Mouse (Mus musculus): ENCODE results near the gene Sacm1l.

GRCm38 (mm10) chr9:123526502-123526901 lies 3.1 kb upstream of the Sacm1l start:
- TF ChIP-seq CTCF (IDR thresholded peaks at IDR 0.05; ENCODE audit: borderline replicate concordance, extremely low read depth, insufficient read depth, insufficient read length), result no peak
- no peak for TF ChIP-seq POLR2A (IDR thresholded peaks at IDR 0.05; ENCODE audit: borderline replicate concordance, extremely low read depth, insufficient read depth, insufficient read length, poor library complexity, severe bottlenecking)
